Mouse (Mus musculus) forebrain, embryonic 11.5 days (tissue): ENCODE data around the gene C4bp. TPM values are rescaled to one million over a fixed set of nuclear protein-coding genes. Genes with fewer than 3 reads are reported as not detected.

Source experiments
- ATAC-seq: fragments of 200-750 bp; cut with Nextera tagmentation; replicated peaks from 2 replicates; pipeline ENCODE4 v1.8.0; 2017; ENCODE audit warnings: moderate TSS enrichment; ENCODE audit not compliant: low FRiP score
- DNase-seq: peaks from one replicate; pipeline ENCODE4 v3.0.0-alpha.2; 2017; ENCODE audit warnings: low spot score
- H3K27ac ChIP-seq: fragments of 300-500 bp; sonication (generic); 2 replicates; pipeline ENCODE4 v1.5.1; 2014; ENCODE audit warnings: low read depth, low read length
- H3K27me3 ChIP-seq: fragments of 300-500 bp; sonication (generic); 2 replicates; pipeline ENCODE4 v1.6.1; 2014; ENCODE audit warnings: mild to moderate bottlenecking, low read length, mixed read lengths; ENCODE audit not compliant: control insufficient read depth, insufficient read depth
- H3K36me3 ChIP-seq: fragments of 300-500 bp; sonication (generic); 2 replicates; pipeline ENCODE4 v1.6.1; 2014; ENCODE audit warnings: mild to moderate bottlenecking, low read length, moderate library complexity, mixed read lengths; ENCODE audit not compliant: control insufficient read depth, insufficient read depth
- H3K4me1 ChIP-seq: fragments of 300-500 bp; sonication (generic); replicated peaks from 2 replicates; pipeline ENCODE4 v1.6.1; 2014; ENCODE audit warnings: low read length, mixed read lengths; ENCODE audit not compliant: control insufficient read depth, insufficient read depth
- H3K4me2 ChIP-seq: fragments of 300-500 bp; sonication (generic); 2 replicates; pipeline ENCODE4 v1.6.1; 2014; ENCODE audit warnings: low read depth, mild to moderate bottlenecking, low read length, moderate library complexity, mixed read lengths; ENCODE audit not compliant: severe bottlenecking
- H3K4me3 ChIP-seq: fragments of 300-500 bp; sonication (generic); 2 replicates; pipeline ENCODE4 v1.5.1; 2014; ENCODE audit warnings: low read depth, low read length
- H3K9ac ChIP-seq: fragments of 300-500 bp; sonication (generic); 2 replicates; pipeline ENCODE4 v1.6.1; 2014; ENCODE audit warnings: low read length
- H3K9me3 ChIP-seq: fragments of 300-500 bp; sonication (generic); 2 replicates; pipeline ENCODE4 v1.6.1; 2016; ENCODE audit warnings: low read length, mixed read lengths; ENCODE audit not compliant: control insufficient read depth
- WGBS: fragments of 180-500 bp; shearing (Covaris S2); extraction: QIAGEN DNeasy Blood & Tissue Kit; methylation state at CpG from one replicate; pipeline ENCODE4 v1.1.7; 2014; 5-methylcytosine and 5-hydroxymethylcytosine counted together
- polyA plus RNA-seq: library from polyadenylated mRNA; unstranded; fragments of >200 nt; fragmentation: Nextera tagmentation; extraction: Ambion mirVana; gene quantifications from 2 replicates; pipeline ENCODE4 v1.2.1, GENCODE M21; 2014

The C4bp gene
- polyA plus RNA-seq, 1 experiment from 2014 or later, result not detected

DNA sequence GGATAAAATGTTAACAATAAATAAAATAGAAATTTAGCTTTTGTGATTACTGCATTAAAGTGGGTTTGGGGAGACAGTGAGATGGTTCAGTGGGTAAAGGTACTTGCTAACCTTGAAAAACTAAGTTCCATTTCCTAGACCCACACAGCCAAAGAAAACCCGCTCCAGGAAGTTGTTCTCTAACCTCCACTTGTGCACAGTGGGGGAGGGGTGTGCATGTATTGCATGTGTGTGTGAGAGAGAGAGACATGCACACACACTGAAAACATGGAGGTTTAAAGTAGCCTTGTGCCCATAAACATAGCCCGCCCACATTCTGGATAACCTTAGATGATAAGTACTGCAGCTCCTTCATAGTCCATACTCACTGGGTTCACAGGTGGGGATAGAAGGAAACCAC lies 65.1 kb downstream of the C4bp start:
- Histone ChIP-seq H3K36me3 (no peaks in the 10 kb centered on the region), H3K4me2 (no peak overlapping the region), H3K9ac (no peak overlapping the region), H3K4me3 (no peak overlapping the region), H3K27me3 (no peaks in the 10 kb centered on the region), H3K27ac (no peak overlapping the region), H3K9me3 (no peaks in the 10 kb centered on the region), H3K4me1 (no peaks in the 10 kb centered on the region)
- WGBS, result 96% methylated on average over 2 of the region's 2 CpGs
- DNase-seq (no peak), ATAC-seq (no peak)

DNA sequence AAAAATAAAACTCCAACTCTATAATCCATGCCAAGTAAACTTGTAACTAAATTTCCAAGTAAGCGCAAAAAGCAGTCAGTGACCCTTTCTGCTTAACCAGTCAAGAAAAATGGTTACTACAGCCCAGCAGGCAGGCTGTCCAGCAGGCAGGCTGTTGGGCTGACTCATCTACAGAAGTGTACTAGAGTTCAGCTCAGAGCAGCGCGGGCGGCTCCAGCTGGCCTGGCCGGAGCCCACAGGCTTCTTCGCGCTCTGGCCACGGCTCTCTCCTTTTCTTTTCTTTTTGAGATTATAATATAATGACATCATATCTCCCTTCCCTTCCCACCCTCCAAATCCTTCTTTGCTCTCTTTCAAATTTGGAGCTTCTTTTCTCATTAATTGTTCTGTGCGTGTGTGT lies 72.8 kb downstream of the C4bp start:
- Histone ChIP-seq H3K27me3 (no peaks in the 10 kb centered on the region), H3K4me1 (no peaks in the 10 kb centered on the region), H3K9me3 (no peaks in the 10 kb centered on the region), H3K36me3 (no peaks in the 10 kb centered on the region), H3K9ac (no peak overlapping the region), H3K27ac (no peak overlapping the region), H3K4me2 (no peak overlapping the region), H3K4me3 (no peak overlapping the region)
- ATAC-seq (no peak), DNase-seq (no peak)
- WGBS, result 90% methylated on average over 9 of the region's 9 CpGs

Other genes with a start within 250 kb of the C4bp start
- gene Cd55b, start 238.6 kb downstream of the C4bp start, polyA plus RNA-seq, result not detected in 2 replicates
- gene Cd55, start 198.9 kb downstream of the C4bp start, polyA plus RNA-seq, result 1.8 and 1.9 TPM in 2 replicates
- gene Zp3r, start 32.0 kb downstream of the C4bp start, polyA plus RNA-seq, result not detected in 2 replicates
- not detected in 2 replicates for gene Gm29427, start 54.2 kb upstream of the C4bp start, polyA plus RNA-seq
- gene Yod1, start 55.7 kb upstream of the C4bp start, polyA plus RNA-seq, result 13.5 and 17.1 TPM in 2 replicates
- 7.3 and 8.6 TPM in 2 replicates for gene Pfkfb2, start 67.6 kb upstream of the C4bp start, polyA plus RNA-seq
- 0.83 and 1.1 TPM in 2 replicates for gene AA986860, start 70.3 kb upstream of the C4bp start, polyA plus RNA-seq
- not detected in 2 replicates for gene Fcamr, start 139.3 kb upstream of the C4bp start, polyA plus RNA-seq
- gene Pigr, start 165.1 kb upstream of the C4bp start, polyA plus RNA-seq, result not detected in 2 replicates
- gene Fcmr, start 204.0 kb upstream of the C4bp start, polyA plus RNA-seq, result not detected in 2 replicates
- not detected in 2 replicates for gene Il24, start 225.8 kb upstream of the C4bp start, polyA plus RNA-seq
- not detected in 2 replicates for gene Il20, start 249.8 kb upstream of the C4bp start, polyA plus RNA-seq